Mouse (Mus musculus): ENCODE data around the gene Sestd1.

DNA sequence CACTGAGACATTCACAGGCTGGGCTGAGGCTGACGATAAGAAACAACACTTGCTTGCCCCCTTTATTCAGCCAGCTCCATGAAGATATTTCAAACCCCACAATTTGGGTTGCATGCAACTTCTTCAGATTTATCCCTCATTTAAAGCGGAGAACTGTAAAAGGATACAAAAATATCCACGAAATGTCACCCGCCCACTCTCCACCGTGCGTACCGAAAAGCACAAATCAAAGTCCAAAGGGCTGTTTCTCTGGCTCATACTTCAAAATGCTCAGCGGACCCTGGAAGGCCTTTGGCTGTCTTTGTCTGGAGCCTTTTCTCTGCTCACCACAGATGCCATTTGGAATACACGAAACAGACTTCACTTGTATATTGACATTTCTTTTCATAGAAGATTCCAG, 42.8 kb upstream of the Sestd1 start:
- TF ChIP-seq POLR2A (IDR thresholded peaks at IDR 0.05; ENCODE audit: borderline replicate concordance, control insufficient read depth, low read depth, low read length) (no peak), CTCF (IDR thresholded peaks at IDR 0.05; ENCODE audit: control insufficient read depth, insufficient read depth, low read length) (no peak)
